Mouse (Mus musculus): Measurements from ENCODE around the gene Dync2h1.
"Not testable (repeated sequence)": the region's sequence is repeated elsewhere in the genome, so short reads cannot be mapped to it uniquely, and the experiment has no call there.

Gene Dync2h1

DNA sequence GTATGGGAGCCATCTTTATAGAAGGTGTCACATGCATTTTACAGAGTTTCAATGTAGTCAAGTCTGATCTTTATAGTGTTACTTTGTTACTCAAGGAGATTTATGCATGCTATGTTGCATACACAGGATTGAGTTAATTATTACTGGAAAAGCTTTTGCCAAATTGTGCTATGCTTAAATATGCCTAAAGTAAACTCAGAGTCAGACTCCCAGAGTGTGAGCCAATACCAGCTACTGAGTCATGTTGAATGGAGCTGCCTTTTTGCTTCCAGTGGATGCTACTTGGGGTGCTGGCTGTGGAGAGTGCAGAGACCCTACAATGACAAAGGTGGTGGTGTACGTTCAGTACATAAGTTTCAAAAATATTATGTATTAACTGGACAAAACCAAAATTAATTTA is 169.5 kb downstream of the Dync2h1 start:
- DNase-seq: no peak

DNA sequence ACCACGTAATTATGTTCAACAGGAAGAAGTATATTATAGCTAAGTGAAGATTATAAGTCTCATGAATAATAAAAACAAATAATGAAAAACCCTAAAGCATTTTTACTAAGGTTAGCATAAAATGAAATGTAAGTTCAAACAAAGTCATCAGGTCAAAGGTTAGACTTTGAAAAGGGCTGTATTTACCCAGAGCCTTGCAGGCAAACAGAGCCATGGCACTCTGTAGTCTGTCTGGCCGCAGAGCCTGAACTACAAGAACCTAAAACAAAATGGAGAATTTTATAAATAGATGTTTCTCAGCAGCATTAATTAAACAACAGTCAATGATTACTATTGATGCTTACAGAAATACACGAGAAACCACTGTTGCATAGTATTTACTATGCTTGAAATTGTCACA is 174.5 kb downstream of the Dync2h1 start:
- DNase-seq: no peak

DNA sequence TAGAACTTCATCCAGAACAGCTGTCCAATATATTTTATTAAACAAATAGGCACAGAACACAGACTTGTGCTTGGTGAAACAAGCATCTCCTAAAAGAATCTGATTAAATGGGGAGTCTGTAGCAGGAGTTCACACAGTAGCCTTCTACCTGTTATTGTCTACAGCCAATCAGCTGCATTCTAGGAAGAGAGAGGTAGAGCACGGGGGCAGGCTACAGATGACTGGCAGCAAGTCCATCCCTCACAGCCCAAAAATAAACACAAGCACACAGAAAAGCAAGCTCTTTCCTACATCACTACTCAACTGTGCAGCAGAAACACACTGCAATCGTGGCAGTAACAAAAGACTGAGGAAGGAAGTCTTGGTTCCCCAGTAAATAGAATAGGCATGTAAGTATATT is 189.4 kb downstream of the Dync2h1 start:
- DNase-seq: no peak

DNA sequence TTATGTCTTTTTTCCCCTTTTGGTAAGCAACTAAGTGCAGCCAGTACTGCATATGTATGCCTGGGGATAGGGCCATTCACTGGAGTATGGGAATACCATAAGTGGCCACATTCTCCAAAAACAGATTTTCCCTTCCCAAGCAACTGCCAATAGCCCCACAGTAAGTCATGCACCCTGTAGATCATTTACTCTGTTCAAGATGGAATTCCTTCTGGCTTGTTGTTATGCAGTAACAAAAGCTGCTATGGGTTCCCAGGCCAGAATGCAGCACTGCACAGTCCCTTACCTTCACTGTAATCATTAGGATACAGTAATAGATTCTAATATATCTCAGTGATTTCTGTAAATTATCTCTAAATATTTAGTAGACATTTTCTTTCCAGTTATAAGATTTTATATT is 190.0 kb downstream of the Dync2h1 start:
- no peak for DNase-seq

DNA sequence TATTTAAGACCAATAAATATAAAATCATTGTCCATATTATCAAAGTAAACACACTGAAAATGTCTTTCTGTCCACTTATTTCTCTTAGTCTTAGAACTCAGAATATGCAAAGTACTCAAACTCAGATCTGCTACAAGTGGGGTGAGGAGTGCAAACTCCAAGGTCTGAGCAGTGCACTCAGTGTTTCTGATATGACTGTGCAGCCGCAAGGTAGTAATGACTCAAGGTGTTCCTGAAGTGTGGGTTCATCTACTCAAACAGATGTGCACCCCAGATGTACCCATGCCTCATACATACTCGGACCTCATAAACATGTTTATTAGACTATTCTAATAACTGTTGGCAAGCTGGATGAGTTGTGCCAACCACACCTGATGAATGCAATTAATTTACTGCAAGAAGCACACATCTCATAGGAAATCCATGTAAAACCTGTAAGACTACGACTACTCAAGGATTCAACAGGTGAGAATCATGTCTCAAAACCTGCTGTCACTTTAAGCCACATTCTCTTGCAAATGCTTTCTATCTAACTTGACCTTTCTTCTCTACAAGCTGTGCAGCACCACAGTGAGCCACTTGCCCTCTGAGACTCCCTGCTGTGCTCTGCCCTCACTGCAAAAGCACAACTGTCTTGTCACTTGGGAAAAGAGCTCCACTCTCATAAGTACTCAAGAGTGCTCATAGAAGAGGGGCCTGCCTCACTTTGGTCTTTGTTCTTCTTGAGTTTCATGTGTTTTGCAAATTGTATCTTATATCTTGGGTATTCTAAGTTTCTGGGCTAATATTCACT is 195.2 kb downstream of the Dync2h1 start:
- DNase-seq: no peak

DNA sequence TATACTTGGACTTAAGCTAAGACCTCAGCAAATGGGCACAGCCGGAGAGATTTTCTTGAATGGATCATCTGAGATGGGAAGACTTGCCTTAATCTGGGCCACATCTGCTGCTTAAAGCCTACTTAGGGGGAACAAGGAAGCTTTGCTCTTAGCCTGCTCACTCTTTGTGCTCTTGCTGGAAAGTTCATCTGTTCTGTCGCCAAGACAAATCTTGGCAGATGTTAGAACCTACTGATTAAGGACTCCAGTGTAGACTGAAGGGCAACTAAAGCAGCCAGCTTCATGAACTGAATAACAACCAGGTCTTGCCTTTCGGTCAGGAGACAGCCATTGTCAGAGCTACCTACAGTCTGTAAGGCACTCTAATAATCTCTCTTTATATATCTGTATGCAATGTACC is 198.1 kb downstream of the Dync2h1 start:
- DNase-seq: no peak

DNA sequence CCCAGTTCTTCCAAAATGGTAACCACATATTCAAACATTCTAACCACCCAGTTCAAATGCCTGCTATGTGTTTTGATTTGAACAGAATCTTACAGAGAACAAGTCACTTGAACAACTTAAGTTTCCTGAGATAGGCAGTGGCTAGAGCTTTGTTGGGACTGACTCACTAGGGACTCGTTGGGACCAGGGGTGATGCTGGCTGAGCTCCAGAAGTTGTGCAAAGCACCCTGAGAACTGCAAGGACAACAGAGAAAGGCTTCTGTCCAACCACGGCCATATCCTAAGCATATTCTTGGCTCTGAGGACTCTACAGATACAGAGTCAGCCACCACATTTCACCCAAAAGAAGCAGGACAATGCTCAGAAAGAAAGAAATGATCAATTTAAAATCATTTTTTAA is 215.1 kb downstream of the Dync2h1 start:
- DNase-seq: no peak

DNA sequence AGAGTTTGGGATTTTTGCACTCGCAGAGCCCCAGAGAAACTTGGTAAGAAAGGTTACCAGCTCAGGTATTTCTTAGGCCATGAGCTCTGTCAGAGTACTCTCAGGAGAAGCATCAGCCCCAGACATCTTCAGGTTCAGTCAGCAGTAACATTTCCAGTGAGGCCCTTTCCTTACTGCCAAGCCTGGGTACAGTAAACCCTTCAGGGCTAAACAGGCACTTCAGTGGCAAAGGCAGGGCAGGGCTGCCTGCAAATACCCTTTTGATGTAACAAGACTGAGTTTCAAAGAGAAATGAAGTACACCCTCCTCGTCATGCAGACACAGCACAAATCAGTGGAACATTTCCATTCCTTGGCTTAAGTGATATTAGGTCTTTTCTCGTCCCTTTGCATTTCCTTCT is 219.2 kb downstream of the Dync2h1 start:
- no peak for DNase-seq

DNA sequence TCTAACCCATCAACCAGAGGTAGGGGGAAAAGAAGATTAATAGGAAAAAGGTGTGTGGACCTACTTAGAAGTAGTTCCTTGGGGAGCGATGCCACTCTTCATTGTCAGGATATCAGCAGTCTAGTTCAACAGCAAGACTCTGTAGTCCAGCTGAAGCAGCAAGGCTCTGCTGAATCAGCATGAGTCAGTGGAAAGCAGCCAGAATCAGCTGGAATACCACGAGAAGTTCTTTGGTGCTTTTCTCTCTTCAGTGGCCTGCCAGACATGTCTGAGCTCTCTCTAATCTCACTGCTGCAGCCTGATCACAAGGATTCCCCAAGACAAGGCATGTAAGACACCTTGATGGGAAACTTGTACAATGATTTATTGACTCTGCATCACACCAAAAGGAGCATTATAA is 225.9 kb downstream of the Dync2h1 start:
- DNase-seq: no peak

DNA sequence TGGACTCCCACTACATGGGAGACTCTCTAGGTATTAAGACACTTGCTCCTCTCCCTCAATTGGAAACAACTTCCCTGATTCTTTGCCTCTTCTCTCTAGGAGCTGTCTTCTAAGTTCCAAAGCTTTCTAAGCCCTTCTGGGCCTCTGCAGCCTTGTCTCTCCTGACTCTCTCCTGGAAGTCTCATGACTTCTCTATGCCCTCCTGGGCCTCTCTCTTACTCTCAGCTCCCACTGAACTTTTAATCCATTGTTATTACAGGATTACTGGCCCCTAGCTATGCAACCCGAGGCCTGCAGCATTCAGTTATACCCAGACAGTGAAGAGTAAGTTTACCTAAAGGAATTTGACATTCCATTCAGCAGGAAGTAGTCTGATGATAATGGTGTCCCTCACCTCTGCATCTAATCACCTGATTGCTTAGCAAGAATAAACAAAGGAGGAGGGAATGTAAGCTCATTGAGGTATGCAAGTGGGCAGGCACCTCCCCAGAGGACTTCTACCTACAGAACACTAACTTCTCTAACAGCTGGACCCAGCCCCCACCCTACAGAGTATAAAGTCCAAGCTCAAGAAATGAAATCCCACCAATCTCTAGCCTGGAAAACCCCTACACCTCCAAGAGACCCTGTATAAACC is 256.7 kb downstream of the Dync2h1 start:
- no peak for DNase-seq

DNA sequence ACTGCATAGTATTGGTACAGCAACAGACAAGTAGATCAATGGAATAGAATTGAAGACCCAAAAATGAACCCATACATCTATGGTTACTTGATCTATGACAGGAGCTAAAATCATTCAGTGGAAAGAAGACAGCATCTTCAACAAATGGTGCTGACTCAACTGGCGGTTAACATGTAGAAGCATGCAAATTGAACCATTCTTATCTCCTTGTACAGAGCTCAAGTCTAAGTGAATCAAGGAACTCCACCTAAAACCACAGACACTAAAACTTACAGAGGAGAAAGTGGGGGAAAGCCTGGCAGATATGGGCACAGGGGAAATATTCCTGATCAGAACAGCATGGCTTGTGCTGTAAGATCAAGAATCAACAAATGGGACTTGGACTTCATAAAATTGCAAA is 270.8 kb downstream of the Dync2h1 start:
- no peak for DNase-seq

DNA sequence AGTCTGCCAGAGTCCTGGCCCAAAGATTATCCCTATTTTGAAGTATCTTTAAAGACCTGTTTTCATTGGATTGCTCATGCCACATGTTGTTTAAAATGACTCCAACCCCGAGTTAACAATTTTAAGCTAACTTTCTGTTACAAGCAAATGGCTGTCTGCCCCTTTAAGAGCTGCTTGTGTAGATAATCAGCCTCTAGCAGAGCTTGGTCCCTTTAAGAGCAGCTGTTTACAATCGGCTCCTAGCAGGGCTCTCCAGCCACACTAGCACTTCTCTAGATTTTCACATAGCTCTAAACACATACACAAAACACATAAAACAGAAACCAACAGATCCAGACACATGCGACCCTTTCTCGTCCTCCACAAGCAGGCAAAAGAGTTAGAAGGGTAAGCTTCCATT is 273.7 kb downstream of the Dync2h1 start:
- not testable (repeated sequence) for DNase-seq

DNA sequence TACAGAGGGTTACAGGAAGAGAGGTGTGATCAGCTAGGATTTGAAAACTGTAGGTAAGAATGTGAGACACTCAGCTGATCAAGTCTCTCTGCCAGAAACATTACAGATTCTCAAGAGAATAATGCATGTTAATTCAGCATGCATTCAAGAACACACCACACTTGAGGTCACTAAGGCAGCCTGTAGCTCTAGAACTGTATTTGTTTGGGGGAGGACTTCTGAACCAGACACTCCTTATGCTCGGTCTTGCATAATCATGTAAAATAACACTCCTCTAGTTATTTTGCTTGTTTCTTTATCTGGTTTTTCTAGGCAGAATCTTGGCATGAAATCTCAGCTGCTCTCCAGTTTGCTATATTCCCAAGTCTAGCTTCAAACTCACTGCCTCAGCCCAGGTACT is 282.6 kb downstream of the Dync2h1 start:
- no peak for DNase-seq

DNA sequence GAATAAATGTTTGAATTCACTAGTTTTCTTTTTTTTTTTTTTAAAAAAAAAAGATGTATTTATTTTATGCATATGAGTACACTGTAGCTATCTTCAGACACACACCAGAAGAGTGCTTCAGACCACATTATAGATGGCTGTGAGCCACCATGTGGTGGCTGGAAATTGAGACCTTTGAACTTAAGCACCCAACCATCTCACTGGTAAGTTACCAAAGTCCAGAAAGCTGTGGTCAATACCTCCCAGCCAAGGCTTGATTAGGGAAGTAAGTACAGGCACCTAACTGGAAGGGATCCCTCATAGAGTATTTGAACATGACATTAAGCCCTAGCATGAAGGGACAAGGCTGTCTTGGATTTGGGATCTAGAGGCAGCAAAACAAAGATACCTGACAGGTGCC is 292.9 kb downstream of the Dync2h1 start:
- DNase-seq: no peak

DNA sequence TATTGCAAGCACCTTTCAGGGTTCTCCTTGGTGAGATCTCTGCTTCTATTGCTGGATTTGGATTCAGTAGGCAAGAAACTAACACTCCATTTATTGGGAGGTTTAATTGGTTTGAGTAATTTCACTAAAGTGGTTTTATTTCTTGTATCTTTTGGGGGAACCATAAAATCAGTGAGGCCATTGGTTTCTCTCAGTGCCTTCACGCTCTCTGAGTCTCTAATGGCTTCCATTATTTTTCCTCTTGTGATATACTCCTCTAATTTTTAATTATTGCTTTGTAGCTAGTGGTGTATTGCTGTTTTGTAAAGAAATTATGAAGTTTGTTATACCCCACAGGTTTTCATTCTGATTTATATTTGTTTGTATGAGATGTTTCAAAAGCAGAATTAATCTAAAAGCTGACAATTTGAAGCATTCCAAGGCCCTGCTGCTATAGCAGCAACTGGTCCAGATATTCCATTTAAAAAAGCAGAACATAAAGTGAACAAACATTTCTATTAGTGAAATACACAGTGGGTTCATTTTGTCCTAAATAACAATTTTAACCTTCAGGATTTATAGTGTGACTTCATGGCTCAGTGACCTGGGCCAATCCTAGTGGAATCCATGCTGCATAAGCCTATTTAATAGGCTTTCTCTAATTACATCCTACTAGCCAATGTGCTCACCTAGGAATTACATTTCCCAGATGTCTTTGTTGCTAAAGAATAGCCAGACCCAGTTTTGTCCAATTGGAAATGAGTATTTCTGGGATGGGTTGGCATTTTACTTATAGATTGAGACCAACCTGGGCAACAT is 302.9 kb downstream of the Dync2h1 start:
- no peak for DNase-seq
